Mouse (Mus musculus) myocyte (in vitro differentiated cells): Measurements from ENCODE around the gene Gp1ba. TPM values are rescaled to one million over a fixed set of nuclear protein-coding genes. Genes with fewer than 3 reads are reported as not detected.

ENCODE experiments used
- H3K27me3 ChIP-seq: one replicate; pipeline ENCODE4 v1.6.1; 2011; ENCODE audit not compliant: control insufficient read depth, insufficient read depth, insufficient read length
- H3K36me3 ChIP-seq: one replicate; pipeline ENCODE4 v1.6.1; 2011; ENCODE audit not compliant: control insufficient read depth, insufficient read depth
- H3K4me2 ChIP-seq: one replicate; pipeline ENCODE4 v1.6.1; 2011; ENCODE audit warnings: low read depth, control low read depth
- H3K4me3 ChIP-seq: one replicate; pipeline ENCODE4 v1.5.1; 2011; ENCODE audit warnings: mild to moderate bottlenecking, control low read depth, moderate library complexity
- H3K79me2 ChIP-seq: one replicate; pipeline ENCODE4 v1.6.1; 2011; ENCODE audit not compliant: control insufficient read depth, insufficient read depth
- H3ac ChIP-seq: one replicate; pipeline ENCODE4 v1.6.1; 2011; ENCODE audit not compliant: control insufficient read depth, insufficient read length
- CEBPB ChIP-seq: IDR thresholded peaks from 2 replicates; pipeline ENCODE4 v1.6.1; 2011; ENCODE audit warnings: mild to moderate bottlenecking, moderate library complexity; ENCODE audit not compliant: poor library complexity, insufficient read depth, severe bottlenecking
- E2F4 ChIP-seq: IDR thresholded peaks from one replicate; pipeline ENCODE4 v1.6.1; 2011; ENCODE audit warnings: mild to moderate bottlenecking, control low read depth, moderate library complexity; ENCODE audit not compliant: insufficient read depth
- MAX ChIP-seq: IDR thresholded peaks from one replicate; pipeline ENCODE4 v1.6.1; 2011; ENCODE audit warnings: low read depth, mild to moderate bottlenecking, control low read depth
- MYOD1 ChIP-seq, 3 experiments: IDR thresholded peaks; one replicate each; pipeline ENCODE4 v1.6.1; 2011; ENCODE audit warnings: control low read depth in 2 of 3, low read depth in 2 of 3, mild to moderate bottlenecking in 2 of 3, moderate library complexity in 1 of 3; ENCODE audit not compliant: insufficient read length in 2 of 3, control insufficient read depth in 1 of 3
- MYOG ChIP-seq, 3 experiments: IDR thresholded peaks; one replicate each; pipeline ENCODE4 v1.6.1; 2011; ENCODE audit warnings: control low read depth in 2 of 3, low read depth in 2 of 3, mild to moderate bottlenecking in 2 of 3; ENCODE audit not compliant: insufficient read length in 2 of 3, control insufficient read depth in 1 of 3, insufficient read depth in 1 of 3
- POLR2A ChIP-seq: IDR thresholded peaks from one replicate; pipeline ENCODE4 v1.6.1; 2011; ENCODE audit warnings: low read depth, mild to moderate bottlenecking, control low read depth, moderate library complexity; ENCODE audit not compliant: insufficient read length
- POLR2AphosphoS2 ChIP-seq: IDR thresholded peaks from one replicate; pipeline ENCODE4 v1.6.1; 2011; ENCODE audit warnings: low read depth, control low read depth; ENCODE audit not compliant: insufficient read length
- REST ChIP-seq: IDR thresholded peaks from one replicate; pipeline ENCODE4 v1.6.1; 2011; ENCODE audit warnings: mild to moderate bottlenecking, control low read depth, moderate library complexity; ENCODE audit not compliant: insufficient read depth, insufficient read length
- SRF ChIP-seq: IDR thresholded peaks from one replicate; pipeline ENCODE4 v1.6.1; 2011; ENCODE audit warnings: low read depth; ENCODE audit not compliant: control insufficient read depth, insufficient read length
- TCF12 ChIP-seq: IDR thresholded peaks from one replicate; pipeline ENCODE4 v1.6.1; 2011; ENCODE audit warnings: mild to moderate bottlenecking, control low read depth; ENCODE audit not compliant: poor library complexity, insufficient read depth, severe bottlenecking
- TCF3 ChIP-seq: IDR thresholded peaks from one replicate; pipeline ENCODE4 v1.6.1; 2011; ENCODE audit warnings: low read depth, control low read depth; ENCODE audit not compliant: insufficient read length
- USF1 ChIP-seq: IDR thresholded peaks from one replicate; pipeline ENCODE4 v1.6.1; 2011; ENCODE audit warnings: low read depth, mild to moderate bottlenecking, control low read depth, moderate library complexity
- polyA plus RNA-seq: library from polyadenylated mRNA; unstranded; fragments of >200 nt; fragmentation: generic; extraction: Trizol; gene quantifications from one replicate; pipeline ENCODE4 v1.2.1, GENCODE M21; 2012; ENCODE audit warnings: missing spikeins

Gp1ba gene
- polyA plus RNA-seq, result 0.22 TPM

GRCm38 (mm10) chr11:70638714-70639278, at the start of gene Gp1ba:
Gene Gp1ba, plus strand, starts transcription at chr11:70639122.
- Histone ChIP-seq H3K4me3 (no peak within 1 kb of the TSS), H3ac (no peak within 1 kb of the TSS), H3K79me2 (no peaks in the 10 kb centered on the region), H3K4me2 (no peak within 1 kb of the TSS), H3K27me3 (no peaks in the 10 kb centered on the region), H3K36me3 (peaks cover under 1% of the 10 kb centered on the region)
- TF ChIP-seq USF1, result peak; percentile 37
- TF ChIP-seq SRF, result no peak

DNA sequence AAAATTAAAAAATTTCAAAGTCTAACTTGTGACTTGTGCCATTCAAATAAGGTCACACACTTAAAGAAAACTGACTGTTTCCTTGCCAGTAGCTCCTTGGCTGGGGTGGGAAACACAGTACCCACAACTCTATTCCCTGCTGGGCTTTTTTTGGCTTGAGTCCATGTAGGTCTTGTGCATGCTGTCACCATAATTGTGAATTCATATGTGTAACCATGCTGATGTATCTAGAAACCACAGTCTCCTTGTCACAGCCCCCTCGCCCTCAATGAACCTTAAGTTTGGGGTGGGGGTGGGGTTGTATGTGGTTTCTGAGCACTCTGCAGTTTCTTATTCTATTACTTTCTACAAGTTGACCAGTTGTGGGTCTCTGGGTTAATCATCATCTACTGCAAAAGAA, 47.2 kb upstream of the Gp1ba start:
- H3K4me3 ChIP-seq, result no peak overlapping the region
- H3K27me3 ChIP-seq, result no peaks in the 10 kb centered on the region
- no peak overlapping the region for H3K4me2 ChIP-seq
- H3K79me2 ChIP-seq, result peaks cover 34% of the 10 kb centered on the region
- TF ChIP-seq POLR2A (no peak), MYOG (IDR thresholded peaks at IDR 0.05; ENCODE audit: control insufficient read depth in 1 of 3, insufficient read depth in 1 of 3, insufficient read length in 2 of 3, low read depth in 2 of 3) (no peak), POLR2AphosphoS2 (no peak), MYOD1 (IDR thresholded peaks at IDR 0.05; ENCODE audit: control insufficient read depth in 1 of 3, insufficient read length in 2 of 3, low read depth in 2 of 3) (no peak), MAX (no peak), USF1 (no peak), CEBPB (no peak), SRF (no peak), REST (no peak), E2F4 (no peak), TCF12 (no peak), TCF3 (no peak)
- no peak overlapping the region for H3ac ChIP-seq
- H3K36me3 ChIP-seq, result no peaks in the 10 kb centered on the region

DNA sequence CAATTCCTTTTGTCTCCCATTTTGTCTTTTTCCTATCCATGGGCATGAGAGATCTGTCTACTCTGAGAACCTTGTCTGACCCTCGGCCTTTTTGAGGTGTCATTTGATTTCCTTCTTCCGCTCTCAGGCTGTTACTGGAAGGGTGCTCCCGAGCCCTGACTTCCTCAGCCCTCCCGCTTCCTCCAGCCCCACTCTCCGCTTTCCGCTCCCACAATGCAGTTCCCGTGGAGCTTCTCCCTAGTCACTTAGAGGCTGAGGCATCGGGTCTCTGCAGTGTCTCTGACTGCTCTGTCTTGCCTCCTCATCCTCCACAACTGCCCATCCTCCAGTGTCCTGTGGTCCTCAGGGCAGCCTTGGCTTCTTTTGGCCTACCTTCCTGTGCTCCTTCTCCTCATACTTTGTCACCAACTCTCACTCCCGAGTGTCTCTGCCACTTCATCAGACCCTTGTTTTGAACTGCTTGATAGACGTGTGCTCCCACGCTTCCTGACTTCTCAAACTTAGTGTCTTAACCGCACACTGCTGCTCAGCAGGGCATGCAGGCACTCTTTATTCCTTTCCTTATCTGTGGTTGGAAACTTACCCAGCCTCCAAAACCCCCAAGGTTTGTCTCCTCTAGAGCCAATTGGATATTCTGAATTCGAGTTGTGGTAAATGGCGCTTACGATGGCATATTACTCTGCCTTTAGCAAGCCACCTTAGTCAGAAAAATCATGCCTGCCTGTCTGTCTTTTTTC, 44.5 kb upstream of the Gp1ba start:
- Histone ChIP-seq H3K27me3 (no peaks in the 10 kb centered on the region), H3ac (no peak overlapping the region), H3K4me2 (no peak overlapping the region), H3K79me2 (peaks cover 17% of the 10 kb centered on the region), H3K4me3 (no peak overlapping the region), H3K36me3 (no peaks in the 10 kb centered on the region)
- TF ChIP-seq REST (no peak), MAX (no peak), TCF3 (no peak), SRF (no peak), MYOD1 (IDR thresholded peaks at IDR 0.05; ENCODE audit: control insufficient read depth in 1 of 3, insufficient read length in 2 of 3, low read depth in 2 of 3) (no peak), MYOG (IDR thresholded peaks at IDR 0.05; ENCODE audit: control insufficient read depth in 1 of 3, insufficient read depth in 1 of 3, insufficient read length in 2 of 3, low read depth in 2 of 3) (no peak), USF1 (no peak), CEBPB (no peak), POLR2AphosphoS2 (no peak)

DNA sequence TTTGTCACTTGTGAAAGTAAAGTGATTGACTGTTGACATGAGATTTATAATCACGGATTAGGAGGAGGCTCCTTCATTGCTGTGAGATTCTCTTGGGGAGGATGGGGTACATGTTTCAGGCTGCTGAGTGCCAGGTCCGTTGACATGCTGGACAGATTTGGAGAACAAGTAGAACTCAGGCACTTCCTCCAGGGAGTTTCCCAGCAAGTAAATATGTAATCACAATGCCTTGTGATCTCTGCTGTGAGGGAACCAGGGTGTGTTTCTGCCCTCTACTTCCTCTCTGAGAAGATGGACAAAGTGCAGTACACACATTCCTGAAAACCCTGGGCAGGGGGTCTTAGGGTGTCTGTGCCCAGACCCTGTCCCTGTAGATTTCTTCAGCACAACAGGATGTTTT, 43.3 kb upstream of the Gp1ba start:
- peaks cover 7% of the 10 kb centered on the region for H3K79me2 ChIP-seq
- H3K4me3 ChIP-seq, result no peak overlapping the region
- H3K27me3 ChIP-seq, result no peaks in the 10 kb centered on the region
- no peak overlapping the region for H3ac ChIP-seq
- TF ChIP-seq TCF3 (no peak), MYOD1 (IDR thresholded peaks at IDR 0.05; ENCODE audit: control insufficient read depth in 1 of 3, insufficient read length in 2 of 3, low read depth in 2 of 3) (no peak), TCF12 (no peak), SRF (no peak), REST (no peak), CEBPB (no peak), MYOG (IDR thresholded peaks at IDR 0.05; ENCODE audit: control insufficient read depth in 1 of 3, insufficient read depth in 1 of 3, insufficient read length in 2 of 3, low read depth in 2 of 3) (no peak), MAX (no peak), POLR2AphosphoS2 (no peak), E2F4 (no peak), USF1 (no peak), POLR2A (no peak)
- H3K4me2 ChIP-seq, result no peak overlapping the region
- no peaks in the 10 kb centered on the region for H3K36me3 ChIP-seq

DNA sequence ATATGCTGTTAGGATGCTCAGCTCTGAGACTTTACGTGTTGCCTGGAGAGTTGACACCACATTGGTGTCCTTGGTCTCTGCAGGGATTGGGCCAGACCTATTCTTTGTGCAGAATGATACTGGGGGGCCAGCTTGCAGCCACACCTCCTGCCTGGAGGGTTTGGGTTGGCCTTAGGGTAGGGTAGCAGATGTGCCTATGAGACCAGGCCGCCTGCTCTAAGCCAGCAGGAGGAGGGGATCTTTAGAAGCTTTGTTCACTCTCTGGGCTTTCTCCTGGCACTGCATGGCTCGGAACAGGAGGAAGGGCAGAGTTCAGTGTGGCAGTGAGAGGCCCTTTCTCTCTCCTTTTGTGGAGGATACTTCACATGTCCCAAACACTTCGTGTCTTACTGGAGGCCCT, 42.8 kb upstream of the Gp1ba start:
- no peaks in the 10 kb centered on the region for H3K36me3 ChIP-seq
- H3K4me2 ChIP-seq, result no peak overlapping the region
- no peaks in the 10 kb centered on the region for H3K27me3 ChIP-seq
- H3K79me2 ChIP-seq, result peaks cover 2% of the 10 kb centered on the region
- H3K4me3 ChIP-seq, result no peak overlapping the region
- H3ac ChIP-seq, result no peak overlapping the region
- TF ChIP-seq CEBPB (no peak), MAX (no peak), REST (no peak), TCF12 (no peak), POLR2A (no peak), MYOG (IDR thresholded peaks at IDR 0.05; ENCODE audit: control insufficient read depth in 1 of 3, insufficient read depth in 1 of 3, insufficient read length in 2 of 3, low read depth in 2 of 3) (no peak), POLR2AphosphoS2 (no peak)
